Mouse (Mus musculus): ENCODE measurements around the gene Ppfia1. TPM values are rescaled to one million over a fixed set of nuclear protein-coding genes. Genes with fewer than 3 reads are reported as not detected.

The Ppfia1 gene
- polyA plus RNA-seq, 1 experiment from 2014 or later = 30.0 TPM

- Histone ChIP-seq H3K27me3 (replicated peaks) (no peaks in the 10 kb centered on the region; the same call in 1 of the 2 replicates), H3K27ac (no peak overlapping the region), H3K4me3 (no peak overlapping the region), H3K9me3 (no peaks in the 10 kb centered on the region), H3K4me2 (no peak overlapping the region), H3K36me3 (replicated peaks) (no peaks in the 10 kb centered on the region), H3K4me1 (no peaks in the 10 kb centered on the region), H3K9ac (no peak overlapping the region)
- no peak for ATAC-seq (replicated peaks)
- WGBS = 71% methylated on average over 7 of the region's 7 CpGs
Observed at GRCm38 (mm10) chr7:144569428-144569827, 15.9 kb upstream of the Ppfia1 start.

GRCm38 (mm10) chr7:144568091-144568490 lies 14.6 kb upstream of the Ppfia1 start:
- no peaks in the 10 kb centered on the region for H3K36me3 ChIP-seq (replicated peaks)
- ATAC-seq (replicated peaks) = no peak
- no peaks in the 10 kb centered on the region for H3K4me1 ChIP-seq
- H3K4me3 ChIP-seq = no peak overlapping the region
- no peak overlapping the region for H3K4me2 ChIP-seq
- no peaks in the 10 kb centered on the region for H3K9me3 ChIP-seq
- no peaks in the 10 kb centered on the region; the same call in 1 of the 2 replicates for H3K27me3 ChIP-seq (replicated peaks)
- no peak overlapping the region for H3K9ac ChIP-seq
- H3K27ac ChIP-seq = no peak overlapping the region

- H3K4me1 ChIP-seq = no peaks in the 10 kb centered on the region
- H3K27me3 ChIP-seq (replicated peaks) = no peaks in the 10 kb centered on the region; the same call in 1 of the 2 replicates
- no peak overlapping the region for H3K27ac ChIP-seq
- 70% methylated on average over 3 of the region's 3 CpGs for WGBS
- no peak for ATAC-seq (replicated peaks)
- H3K9me3 ChIP-seq = no peaks in the 10 kb centered on the region
- H3K9ac ChIP-seq = no peak overlapping the region
- no peak overlapping the region for H3K4me2 ChIP-seq
- no peak overlapping the region for H3K4me3 ChIP-seq
- no peaks in the 10 kb centered on the region for H3K36me3 ChIP-seq (replicated peaks)
Observed at GRCm38 (mm10) chr7:144566921-144567682, 13.6 kb upstream of the Ppfia1 start.

- H3K4me3 ChIP-seq = no peak overlapping the region
- H3K4me1 ChIP-seq = no peaks in the 10 kb centered on the region
- no peak overlapping the region for H3K4me2 ChIP-seq
- ATAC-seq (replicated peaks) = no peak
- no peak overlapping the region for H3K27ac ChIP-seq
- no peaks in the 10 kb centered on the region; the same call in 1 of the 2 replicates for H3K27me3 ChIP-seq (replicated peaks)
- no peak overlapping the region for H3K9ac ChIP-seq
- 67% methylated on average over 9 of the region's 9 CpGs for WGBS
- no peaks in the 10 kb centered on the region for H3K9me3 ChIP-seq
- H3K36me3 ChIP-seq (replicated peaks) = no peaks in the 10 kb centered on the region
Observed at GRCm38 (mm10) chr7:144563456-144564155, 10.1 kb upstream of the Ppfia1 start.

GRCm38 (mm10) chr7:144562016-144562415 lies 8.5 kb upstream of the Ppfia1 start:
- Histone ChIP-seq H3K9me3 (no peaks in the 10 kb centered on the region), H3K9ac (no peak overlapping the region), H3K36me3 (replicated peaks) (no peaks in the 10 kb centered on the region), H3K4me3 (no peak overlapping the region), H3K4me1 (no peaks in the 10 kb centered on the region), H3K27ac (no peak overlapping the region), H3K27me3 (replicated peaks) (no peaks in the 10 kb centered on the region; the same call in 1 of the 2 replicates), H3K4me2 (no peak overlapping the region)
- no peak for ATAC-seq (replicated peaks)
- WGBS = 0% methylated on average over 3 of the region's 3 CpGs

- no peak overlapping the region for H3K9ac ChIP-seq
- no peak overlapping the region for H3K27ac ChIP-seq
- no peak overlapping the region for H3K4me2 ChIP-seq
- no peaks in the 10 kb centered on the region for H3K4me1 ChIP-seq
- no peaks in the 10 kb centered on the region for H3K36me3 ChIP-seq (replicated peaks)
- 87% methylated on average over 4 of the region's 4 CpGs for WGBS
- ATAC-seq (replicated peaks) = no peak
- H3K9me3 ChIP-seq = no peaks in the 10 kb centered on the region
- H3K4me3 ChIP-seq = no peak overlapping the region
- peaks cover 2% of the 10 kb centered on the region; the same call in 1 of the 2 replicates for H3K27me3 ChIP-seq (replicated peaks)
Observed at GRCm38 (mm10) chr7:144560594-144560993, 7.1 kb upstream of the Ppfia1 start.

- Histone ChIP-seq H3K4me1 (peaks cover 4% of the 10 kb centered on the region; the same call in 1 of the 2 replicates), H3K4me3 (no peak overlapping the region), H3K36me3 (replicated peaks) (no peaks in the 10 kb centered on the region), H3K27me3 (replicated peaks) (peaks cover 6% of the 10 kb centered on the region; the same call in 1 of the 2 replicates), H3K27ac (no peak overlapping the region), H3K9me3 (no peaks in the 10 kb centered on the region), H3K9ac (no peak overlapping the region), H3K4me2 (no peak overlapping the region)
- no peak for ATAC-seq (replicated peaks)
- 57% methylated on average over 6 of the region's 6 CpGs for WGBS
Observed at GRCm38 (mm10) chr7:144558552-144558951, 5.0 kb upstream of the Ppfia1 start.

GRCm38 (mm10) chr7:144554123-144554472 lies 569 bp upstream of the Ppfia1 start:
- H3K9ac ChIP-seq = peak overlapping the region; percentile 49
- H3K4me2 ChIP-seq = peak overlapping the region; percentile 63
- peak overlapping the region; percentile 79 for H3K27ac ChIP-seq
- ATAC-seq (replicated peaks) = no peak
- H3K36me3 ChIP-seq (replicated peaks) = peaks cover 8% of the 10 kb centered on the region; the same call in 1 of the 2 replicates
- 0 out of 2 replicates have a peak, but pooled peaks cover 6% of the 10 kb centered on the region for H3K27me3 ChIP-seq (replicated peaks)
- 20% methylated on average over 8 of the region's 8 CpGs for WGBS
- H3K9me3 ChIP-seq = no peaks in the 10 kb centered on the region
- peak overlapping the region; percentile 79 for H3K4me3 ChIP-seq
- peaks cover 33% of the 10 kb centered on the region for H3K4me1 ChIP-seq

- Histone ChIP-seq H3K36me3 (replicated peaks) (peaks cover 9% of the 10 kb centered on the region; the same call in 1 of the 2 replicates), H3K27me3 (replicated peaks) (0 out of 2 replicates have a peak, but pooled peaks cover 6% of the 10 kb centered on the region), H3K4me3 (peak overlapping the region; percentile 79), H3K4me2 (peak overlapping the region; percentile 76), H3K4me1 (peaks cover 33% of the 10 kb centered on the region), H3K27ac (no peak overlapping the region), H3K9me3 (no peaks in the 10 kb centered on the region), H3K9ac (peak overlapping the region; percentile 92; the same call in 1 of the 2 replicates)
- ATAC-seq (replicated peaks) = no peak
- WGBS = 87% methylated on average over 8 of the region's 8 CpGs
Observed at GRCm38 (mm10) chr7:144552274-144552673, 1.3 kb downstream of the Ppfia1 start.

- ATAC-seq (replicated peaks) = no peak
- Histone ChIP-seq H3K27me3 (replicated peaks) (0 out of 2 replicates have a peak, but pooled peaks cover 6% of the 10 kb centered on the region), H3K4me1 (peaks cover 34% of the 10 kb centered on the region), H3K4me2 (no peak overlapping the region), H3K36me3 (replicated peaks) (peaks cover 9% of the 10 kb centered on the region; the same call in 1 of the 2 replicates), H3K27ac (no peak overlapping the region), H3K4me3 (no peak overlapping the region), H3K9ac (no peak overlapping the region), H3K9me3 (no peaks in the 10 kb centered on the region)
- WGBS = 92% methylated on average over 1 of the region's 1 CpGs
Observed at GRCm38 (mm10) chr7:144550811-144551210, 2.7 kb downstream of the Ppfia1 start.

GRCm38 (mm10) chr7:144549904-144550566 lies 3.5 kb downstream of the Ppfia1 start:
- H3K4me3 ChIP-seq = no peak overlapping the region
- no peaks in the 10 kb centered on the region for H3K9me3 ChIP-seq
- H3K27ac ChIP-seq = no peak overlapping the region
- no peak overlapping the region for H3K4me2 ChIP-seq
- no peak overlapping the region for H3K9ac ChIP-seq
- peaks cover 38% of the 10 kb centered on the region for H3K4me1 ChIP-seq
- ATAC-seq (replicated peaks) = no peak
- peaks cover 9% of the 10 kb centered on the region; the same call in 1 of the 2 replicates for H3K36me3 ChIP-seq (replicated peaks)
- 99% methylated on average over 2 of the region's 2 CpGs for WGBS
- no peaks in the 10 kb centered on the region for H3K27me3 ChIP-seq (replicated peaks)

- 89% methylated on average over 3 of the region's 3 CpGs for WGBS
- no peak for ATAC-seq (replicated peaks)
Observed at GRCm38 (mm10) chr7:144545231-144545630, 8.3 kb downstream of the Ppfia1 start.

More at GRCm38 (mm10) chr7:144545231-144545630, 8.3 kb downstream of the Ppfia1 start:
- H3K36me3 ChIP-seq (replicated peaks) = peaks cover 2% of the 10 kb centered on the region; the same call in 1 of the 2 replicates
- H3K27ac ChIP-seq = no peak overlapping the region
- no peaks in the 10 kb centered on the region for H3K27me3 ChIP-seq (replicated peaks)
- peaks cover 6% of the 10 kb centered on the region for H3K4me1 ChIP-seq
- H3K9ac ChIP-seq = no peak overlapping the region
- no peaks in the 10 kb centered on the region for H3K9me3 ChIP-seq
- no peak overlapping the region for H3K4me2 ChIP-seq
- no peak overlapping the region for H3K4me3 ChIP-seq
